ENCODE assay signal across 8 mouse cellular contexts in genomic region chr4:43478906-43479832, GRCm38 (mm10). TPM values are rescaled to one million over a fixed set of nuclear protein-coding genes. Genes with fewer than 3 reads are reported as not detected.
A peak's percentile ranks its signal among the peaks of the same experiment; 100 is the strongest.
DNase-seq lines count a peak whose midpoint lies in the region; ATAC-seq lines count a peak whose summit lies in the region.

No protein-coding gene starts in this region.

- peak overlapping the region; percentile 40 for H3K4me2 ChIP-seq in stomach, embryonic 16.5 days (ENCODE audit: low read depth, low read length)

- H3K9ac ChIP-seq in stomach, embryonic 16.5 days (ENCODE audit: low read length) = no peak overlapping the region

- peak; percentile 62 to 87 for DNase-seq in cerebellum, postnatal 14 days
- no peak for DNase-seq in cerebellum, adult 9-10 months
- DNase-seq in B cell, adult 2 months = peak; percentile 86 to 88
- peak; percentile 65 for DNase-seq in brain, adult 2 months (ENCODE audit: low read depth, low spot score)
- DNase-seq in heart, adult 18-20 months = peak; percentile 69 to 88
- peak; percentile 69 to 75 for DNase-seq in layer of hippocampus, postnatal 10 days (ENCODE audit: low spot score in 2 of 2)

- H3K27me3 ChIP-seq in stomach, embryonic 16.5 days (ENCODE audit: control insufficient read depth, insufficient read depth, low read length) = no peaks in the 10 kb centered on the region

- ATAC-seq in megakaryocyte progenitor cell, adult 5-6 weeks (replicated peaks; ENCODE audit: poor library complexity) = peak; percentile 51
- ATAC-seq in stomach, embryonic 16.5 days (ENCODE audit: insufficient read depth, low FRiP score) = no peak

- no peaks in the 10 kb centered on the region for H3K9me3 ChIP-seq in stomach, embryonic 16.5 days (replicated peaks; ENCODE audit: control insufficient read depth, low read length)

- WGBS in stomach, embryonic 16.5 days = 43% methylated on average over 24 of the region's 24 CpGs

- no peaks in the 10 kb centered on the region for H3K36me3 ChIP-seq in stomach, embryonic 16.5 days (ENCODE audit: control insufficient read depth, insufficient read depth, low read length)

- no peak overlapping the region for H3K4me3 ChIP-seq in stomach, embryonic 16.5 days (replicated peaks; ENCODE audit: low read length)

- H3K27ac ChIP-seq in stomach, embryonic 16.5 days (ENCODE audit: low read length) = no peak overlapping the region

- no peaks in the 10 kb centered on the region; the same call in 1 of the 2 replicates for H3K4me1 ChIP-seq in stomach, embryonic 16.5 days (ENCODE audit: control insufficient read depth, insufficient read depth, low read length)

RNA-seq across cellular contexts. Expression of gene Sit1, which starts 4.4 kb away (rescaled TPM):
- total RNA-seq in heart, adult 18-20 months (2021) = 1 to 10 TPM in 1 of 2 experiments, not detected in 1; 1.1 TPM
- not detected for total RNA-seq in layer of hippocampus, postnatal 10 days (2021)
- not detected in 2 replicates for total RNA-seq in megakaryocyte progenitor cell, adult 5-6 weeks (2015)
- total RNA-seq in megakaryocyte progenitor cell, adult 5-6 weeks (2017) = not detected in 2 replicates
- not detected in 2 replicates for polyA plus RNA-seq in stomach, embryonic 16.5 days (2015; fragmentation: Nextera tagmentation; extraction: Ambion mirVana)

RNA-seq across cellular contexts. Expression of gene Ccdc107, which starts 13.5 kb away (rescaled TPM):
- total RNA-seq in heart, adult 18-20 months (2021) = 10 to 100 TPM; 29.2 to 31.7 TPM
- 10 to 100 TPM; 30.2 to 35.7 TPM for total RNA-seq in layer of hippocampus, postnatal 10 days (2021)
- total RNA-seq in megakaryocyte progenitor cell, adult 5-6 weeks (2015) = 34.5 and 43.0 TPM in 2 replicates
- total RNA-seq in megakaryocyte progenitor cell, adult 5-6 weeks (2017) = 49.6 and 53.9 TPM in 2 replicates
- 106 and 113 TPM in 2 replicates for polyA plus RNA-seq in stomach, embryonic 16.5 days (2015; fragmentation: Nextera tagmentation; extraction: Ambion mirVana)

RNA-seq across cellular contexts. Expression of gene Arhgef39, which starts 20.3 kb away (rescaled TPM):
- under 1 TPM in 1 of 2 experiments, not detected in 1; 0.64 TPM for total RNA-seq in heart, adult 18-20 months (2021)
- total RNA-seq in layer of hippocampus, postnatal 10 days (2021) = 1 to 10 TPM; 1.2 to 1.8 TPM
- 44.2 and 55.1 TPM in 2 replicates for total RNA-seq in megakaryocyte progenitor cell, adult 5-6 weeks (2015)
- total RNA-seq in megakaryocyte progenitor cell, adult 5-6 weeks (2017) = 47.5 and 65.0 TPM in 2 replicates
- 45.0 and 46.1 TPM in 2 replicates for polyA plus RNA-seq in stomach, embryonic 16.5 days (2015; fragmentation: Nextera tagmentation; extraction: Ambion mirVana)

RNA-seq across cellular contexts. Expression of gene Cd72, which starts 24.7 kb away (rescaled TPM):
- total RNA-seq in heart, adult 18-20 months (2021) = 1 to 10 TPM in 1 of 2 experiments, under 1 TPM in 1; 0.82 to 4.7 TPM
- not detected for total RNA-seq in layer of hippocampus, postnatal 10 days (2021)
- 2.2 and 6.3 TPM in 2 replicates for total RNA-seq in megakaryocyte progenitor cell, adult 5-6 weeks (2015)
- total RNA-seq in megakaryocyte progenitor cell, adult 5-6 weeks (2017) = 8.2 and 8.7 TPM in 2 replicates
- polyA plus RNA-seq in stomach, embryonic 16.5 days (2015; fragmentation: Nextera tagmentation; extraction: Ambion mirVana) = 2.6 and 3.5 TPM in 2 replicates

RNA-seq across cellular contexts. Expression of gene Car9, which starts 27.6 kb away (rescaled TPM):
- under 1 TPM in 1 of 2 experiments, not detected in 1; 0.36 TPM for total RNA-seq in heart, adult 18-20 months (2021)
- total RNA-seq in layer of hippocampus, postnatal 10 days (2021) = 1 to 10 TPM in 1 of 2 experiments, under 1 TPM in 1; 0.54 to 1.7 TPM
- total RNA-seq in megakaryocyte progenitor cell, adult 5-6 weeks (2015) = 10.4 and 15.0 TPM in 2 replicates
- total RNA-seq in megakaryocyte progenitor cell, adult 5-6 weeks (2017) = 4.0 and 10.5 TPM in 2 replicates
- polyA plus RNA-seq in stomach, embryonic 16.5 days (2015; fragmentation: Nextera tagmentation; extraction: Ambion mirVana) = 22.3 and 22.9 TPM in 2 replicates

Comparison
In these comparisons a context has a peak if more than half of its experiments do, and no peak if none do; other contexts are left out.
1. RNA of gene Arhgef39, which starts 20.3 kb away (total RNA-seq): 44.2 to 65.0 TPM in megakaryocyte progenitor cell, adult 5-6 weeks; 1.2 to 1.8 TPM in layer of hippocampus, postnatal 10 days and 0.64 TPM in heart, adult 18-20 months; every median in the first group is over 10 times any median in the second.